In genomic region chr8:120298601-120299532, GRCm38 (mm10) we compare ENCODE assay signal across 12 mouse cellular contexts.
A peak's percentile ranks its signal among the peaks of the same experiment; 100 is the strongest.
DNase-seq lines count a peak whose midpoint lies in the region; ATAC-seq and TF ChIP-seq lines count a peak whose summit lies in the region.
"Had no signal": no experiment of that assay in that cellular context is flagged by ENCODE, and none has a peak within 500 bp of the region (broad histone marks: within the 10 kb centered on the region; RNA-seq: fewer than 3 reads in every experiment).

No protein-coding gene starts in this region.

- no peak overlapping the region for H3K4me3 ChIP-seq in embryonic facial prominence, embryonic 11.5 days (ENCODE audit: low read depth, low read length)
- no peak overlapping the region for H3K4me3 ChIP-seq in intestine, embryonic 14.5 days (ENCODE audit: low read depth, low read length)
- no peak overlapping the region for H3K4me3 ChIP-seq in neural tube, embryonic 13.5 days
- H3K4me3 ChIP-seq in thymus, adult 2 months (ENCODE audit: control insufficient read depth, insufficient read depth, low read length): no peak overlapping the region
- H3K4me3 ChIP-seq: myocyte had no signal

- H3K4me2 ChIP-seq in embryonic facial prominence, embryonic 11.5 days (ENCODE audit: low read depth, low read length): peak overlapping the region; percentile 21
- no peak overlapping the region for H3K4me2 ChIP-seq in intestine, embryonic 14.5 days (ENCODE audit: low read length)
- H3K4me2 ChIP-seq in neural tube, embryonic 13.5 days: peak overlapping the region; percentile 15; the same call in 1 of the 2 replicates

- DNase-seq in kidney, postnatal 10 days: peak; percentile 47
- DNase-seq in kidney, adult 8-10 months: no peak
- peak; percentile 93 for DNase-seq in embryonic facial prominence, embryonic 11.5 days (ENCODE audit: low spot score)
- DNase-seq in intestine, embryonic 14.5 days (ENCODE audit: low spot score): no peak
- no peak for DNase-seq in left cerebral cortex, adult 18-20 months (ENCODE audit: low spot score in 2 of 2)
- no peak for DNase-seq in thymus, adult 2 months
- DNase-seq in right cerebral cortex, postnatal 4 days: no peak
- DNase-seq: cerebellum, adult 9-10 months; kidney, adult 9 months had no signal

- 28% methylated on average over 22 of the region's 22 CpGs for WGBS in embryonic facial prominence, embryonic 11.5 days
- 39% methylated on average over 22 of the region's 22 CpGs for WGBS in intestine, embryonic 14.5 days
- 30% methylated on average over 22 of the region's 22 CpGs for WGBS in neural tube, embryonic 13.5 days
- 94% methylated on average over 22 of the region's 22 CpGs for WGBS in thymus, adult 2 months

- peak; percentile 79 for ATAC-seq in embryonic facial prominence, embryonic 11.5 days (replicated peaks; ENCODE audit: insufficient number of reproducible peaks, low FRiP score, low TSS enrichment, low read depth)
- ATAC-seq in intestine, embryonic 14.5 days (replicated peaks; ENCODE audit: low FRiP score, low TSS enrichment, low read depth): no peak
- peak; percentile 42 for ATAC-seq in neural tube, embryonic 13.5 days (ENCODE audit: low read depth)

- peak overlapping the region; percentile 10; the same call in 1 of the 2 replicates for H3K9ac ChIP-seq in embryonic facial prominence, embryonic 11.5 days (replicated peaks; ENCODE audit: low read length)
- H3K9ac ChIP-seq in intestine, embryonic 14.5 days (ENCODE audit: low read length): no peak overlapping the region
- peak overlapping the region; percentile 47 for H3K9ac ChIP-seq in neural tube, embryonic 13.5 days

- no peak for TF ChIP-seq CTCF in thymus, adult 2 months (IDR thresholded peaks at IDR 0.05; ENCODE audit: borderline replicate concordance, control insufficient read depth, extremely low read depth, insufficient read depth, low read length, poor library complexity)

- no peaks in the 10 kb centered on the region for H3K27me3 ChIP-seq in embryonic facial prominence, embryonic 11.5 days (ENCODE audit: control insufficient read depth, insufficient read depth, low read length)
- no peaks in the 10 kb centered on the region for H3K27me3 ChIP-seq in intestine, embryonic 14.5 days (replicated peaks; ENCODE audit: control insufficient read depth, insufficient read depth, low read length)
- no peaks in the 10 kb centered on the region for H3K27me3 ChIP-seq in neural tube, embryonic 13.5 days
- H3K27me3 ChIP-seq in thymus, adult 2 months (ENCODE audit: control insufficient read depth, insufficient read depth, low read length): no peaks in the 10 kb centered on the region

- no peak for TF ChIP-seq POLR2A in thymus, adult 2 months (IDR thresholded peaks at IDR 0.05; ENCODE audit: control insufficient read depth, extremely low read depth, insufficient read depth, low read length, poor library complexity)

- H3K27ac ChIP-seq in embryonic facial prominence, embryonic 11.5 days (replicated peaks; ENCODE audit: low read depth, low read length): peak overlapping the region; percentile 87
- peak overlapping the region; percentile 57 for H3K27ac ChIP-seq in intestine, embryonic 14.5 days (ENCODE audit: low read depth)
- peak overlapping the region; percentile 94 for H3K27ac ChIP-seq in neural tube, embryonic 13.5 days (replicated peaks)
- H3K27ac ChIP-seq in thymus, adult 2 months (ENCODE audit: control insufficient read depth, insufficient read depth, low read length): no peak overlapping the region

- H3K36me3 ChIP-seq in embryonic facial prominence, embryonic 11.5 days (replicated peaks; ENCODE audit: control insufficient read depth, insufficient read depth, low read depth, low read length): no peaks in the 10 kb centered on the region
- no peaks in the 10 kb centered on the region for H3K36me3 ChIP-seq in intestine, embryonic 14.5 days (ENCODE audit: control insufficient read depth, insufficient read depth, low read length)
- no peaks in the 10 kb centered on the region for H3K36me3 ChIP-seq in neural tube, embryonic 13.5 days
- no peaks in the 10 kb centered on the region for H3K36me3 ChIP-seq in thymus, adult 2 months (ENCODE audit: control insufficient read depth, insufficient read depth, low read length)
- H3K36me3 ChIP-seq: G1E had no signal

- no peaks in the 10 kb centered on the region for H3K9me3 ChIP-seq in embryonic facial prominence, embryonic 11.5 days (replicated peaks; ENCODE audit: control insufficient read depth, low read length)
- no peaks in the 10 kb centered on the region for H3K9me3 ChIP-seq in intestine, embryonic 14.5 days (ENCODE audit: control insufficient read depth, low read length)
- no peaks in the 10 kb centered on the region for H3K9me3 ChIP-seq in neural tube, embryonic 13.5 days
- H3K9me3 ChIP-seq: G1E had no signal

- H3K4me1 ChIP-seq in embryonic facial prominence, embryonic 11.5 days (ENCODE audit: control insufficient read depth, insufficient read depth, low read length): peaks cover 32% of the 10 kb centered on the region
- H3K4me1 ChIP-seq in intestine, embryonic 14.5 days (replicated peaks; ENCODE audit: control insufficient read depth, insufficient read depth, low read length): peaks cover 47% of the 10 kb centered on the region
- H3K4me1 ChIP-seq in neural tube, embryonic 13.5 days (replicated peaks): peaks cover 84% of the 10 kb centered on the region
- peaks cover 29% of the 10 kb centered on the region for H3K4me1 ChIP-seq in thymus, adult 2 months (replicated peaks; ENCODE audit: control insufficient read depth, insufficient read depth, low read length)

Comparison
In these comparisons a context has a peak if more than half of its experiments do, and no peak if none do; other contexts are left out.
1. DNase-seq: peak in kidney, postnatal 10 days (single experiment) and embryonic facial prominence, embryonic 11.5 days (single experiment); none in kidney, adult 8-10 months (0 of 2), intestine, embryonic 14.5 days (single experiment), left cerebral cortex, adult 18-20 months (0 of 2), thymus, adult 2 months (single experiment) and right cerebral cortex, postnatal 4 days (single experiment).